Mouse (Mus musculus): ENCODE measurements around the gene Tut1.

Tut1 gene

DNA sequence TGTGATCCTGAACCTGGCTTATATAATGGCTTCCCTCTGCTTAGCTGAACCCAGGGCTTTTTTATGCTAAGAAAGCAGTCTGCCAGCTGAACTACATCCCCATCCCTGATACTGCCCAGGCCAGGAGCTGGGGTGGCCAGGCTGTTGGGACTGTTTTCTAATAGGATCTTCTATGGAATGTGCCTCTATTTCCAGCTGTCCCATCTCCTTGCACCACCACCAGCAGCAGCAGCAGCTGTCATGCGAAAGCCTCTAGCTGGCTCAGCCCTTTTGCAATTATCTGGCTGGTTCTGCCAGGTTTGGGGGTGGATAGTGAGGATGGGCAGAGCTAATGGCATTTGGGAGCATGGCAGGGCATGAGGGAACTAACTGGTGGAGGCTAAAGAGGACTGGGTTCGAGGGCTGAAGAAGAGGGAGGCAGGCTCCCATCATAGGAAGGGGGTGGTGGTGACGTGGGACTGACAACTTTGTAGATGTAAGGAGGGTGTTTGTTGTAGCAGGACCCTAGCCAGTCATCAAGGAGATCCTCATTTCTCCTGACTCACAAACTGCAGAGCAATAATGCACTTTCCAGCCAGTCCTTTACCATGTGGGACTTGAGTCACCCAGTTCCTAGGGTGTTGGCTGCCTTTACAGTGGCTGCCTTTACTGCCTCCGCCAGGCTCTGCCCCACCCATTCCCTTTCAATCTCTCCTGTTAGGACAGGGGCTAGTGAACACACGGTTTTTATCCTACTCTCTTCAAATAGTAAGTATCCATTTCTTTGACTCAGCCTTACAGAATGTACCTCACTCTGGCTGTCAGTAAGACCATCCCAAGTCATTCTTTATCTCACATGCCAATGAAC, 28.9 kb downstream of the Tut1 start:
- DNase-seq (ENCODE audit: low read depth), result no peak

DNA sequence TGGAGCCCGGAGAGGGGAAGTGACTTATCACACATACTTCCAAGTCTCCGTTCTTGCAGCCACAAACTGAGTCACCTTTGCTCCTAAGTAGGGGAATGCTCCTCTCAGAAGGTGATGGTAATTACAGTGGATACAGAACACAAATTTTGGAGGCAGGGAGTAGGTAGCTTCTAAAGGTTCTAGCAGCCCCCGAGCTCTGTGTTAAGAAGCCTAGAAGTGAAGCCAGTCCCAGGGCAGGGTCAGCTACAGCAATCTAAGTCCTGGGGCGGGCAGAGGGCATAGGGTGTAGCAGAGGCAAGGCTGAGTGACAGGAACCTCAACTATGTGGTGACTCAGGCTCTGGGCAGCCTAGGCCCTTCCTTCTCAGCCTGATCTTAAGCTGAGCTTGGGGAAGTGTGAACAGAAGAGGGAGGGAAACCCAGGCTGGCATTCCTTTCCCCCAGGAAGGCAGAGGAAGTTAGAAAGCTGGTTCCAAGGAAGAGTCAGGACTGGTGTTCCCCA, 29.6 kb downstream of the Tut1 start:
- DNase-seq (ENCODE audit: low read depth), result peak; percentile 86

DNA sequence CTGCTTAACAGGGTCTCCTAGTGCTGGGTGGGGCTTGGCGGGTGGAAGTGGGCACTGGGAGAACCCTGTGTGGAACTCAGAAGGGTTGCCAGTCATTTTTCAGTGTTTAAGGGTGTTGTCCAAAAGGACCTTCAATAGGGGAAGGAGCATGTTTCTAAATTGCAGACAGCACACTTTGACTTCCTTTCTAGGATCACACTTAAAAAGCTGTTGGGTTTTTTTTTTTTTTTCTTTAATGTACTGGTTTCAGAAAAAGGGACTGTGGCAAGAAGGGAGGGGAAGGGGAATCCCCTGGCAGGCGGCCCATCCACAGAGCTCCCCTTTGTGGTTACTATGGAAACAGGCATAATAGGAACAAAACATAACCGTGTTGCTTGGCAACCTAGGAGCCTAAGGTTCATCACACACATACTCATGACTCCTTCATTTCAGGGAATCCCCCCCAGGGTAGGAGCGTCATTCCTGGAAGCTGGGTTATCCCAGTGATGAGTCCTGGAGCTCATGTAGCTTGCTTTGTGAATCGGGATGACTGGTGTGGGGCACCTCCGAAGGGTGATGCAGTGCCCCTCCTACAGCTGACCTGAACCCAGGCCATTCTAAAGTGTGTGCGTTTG, 30.7 kb downstream of the Tut1 start:
- DNase-seq (ENCODE audit: low read depth), result no peak

DNA sequence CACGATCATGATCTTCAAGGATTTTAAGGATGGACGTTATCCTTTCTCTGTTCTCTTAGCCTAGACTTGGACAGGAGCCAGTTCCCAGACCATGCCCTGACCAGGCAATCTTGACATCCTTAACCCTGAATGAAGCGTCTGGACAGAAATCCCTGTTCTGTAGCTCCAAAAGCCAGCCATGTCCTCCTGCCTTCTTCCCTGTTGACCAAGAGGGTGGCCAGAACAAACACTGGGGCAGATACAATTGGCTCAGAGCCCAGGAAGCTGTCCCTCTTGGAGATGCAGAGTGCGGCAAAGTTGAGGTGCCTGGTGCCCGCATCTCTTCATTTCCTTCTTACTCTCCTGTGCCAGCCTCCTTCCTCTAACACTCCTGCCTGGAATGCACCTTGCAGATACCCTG, 32.2 kb downstream of the Tut1 start:
- DNase-seq (ENCODE audit: low read depth), result no peak

DNA sequence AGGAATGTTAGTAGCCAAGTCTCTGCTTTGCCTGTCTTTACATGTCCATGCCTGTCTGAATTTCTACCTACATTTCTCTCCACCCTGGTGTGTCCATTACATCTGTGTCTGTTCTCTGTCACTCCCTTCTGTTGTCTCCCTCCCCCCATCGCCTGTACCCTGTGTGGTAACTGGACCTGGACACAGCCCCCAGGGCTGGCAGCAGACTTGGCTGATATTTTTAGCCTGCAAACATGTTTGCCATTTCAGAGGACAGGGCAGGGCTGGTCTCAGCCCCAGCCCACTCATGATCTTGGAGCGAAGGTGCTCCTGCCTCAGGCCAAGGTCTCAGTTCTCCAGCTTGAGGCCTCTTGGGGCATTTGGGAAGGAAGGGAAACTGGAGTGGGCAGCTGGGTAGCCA, 34.2 kb downstream of the Tut1 start:
- no peak for DNase-seq (ENCODE audit: low read depth)

DNA sequence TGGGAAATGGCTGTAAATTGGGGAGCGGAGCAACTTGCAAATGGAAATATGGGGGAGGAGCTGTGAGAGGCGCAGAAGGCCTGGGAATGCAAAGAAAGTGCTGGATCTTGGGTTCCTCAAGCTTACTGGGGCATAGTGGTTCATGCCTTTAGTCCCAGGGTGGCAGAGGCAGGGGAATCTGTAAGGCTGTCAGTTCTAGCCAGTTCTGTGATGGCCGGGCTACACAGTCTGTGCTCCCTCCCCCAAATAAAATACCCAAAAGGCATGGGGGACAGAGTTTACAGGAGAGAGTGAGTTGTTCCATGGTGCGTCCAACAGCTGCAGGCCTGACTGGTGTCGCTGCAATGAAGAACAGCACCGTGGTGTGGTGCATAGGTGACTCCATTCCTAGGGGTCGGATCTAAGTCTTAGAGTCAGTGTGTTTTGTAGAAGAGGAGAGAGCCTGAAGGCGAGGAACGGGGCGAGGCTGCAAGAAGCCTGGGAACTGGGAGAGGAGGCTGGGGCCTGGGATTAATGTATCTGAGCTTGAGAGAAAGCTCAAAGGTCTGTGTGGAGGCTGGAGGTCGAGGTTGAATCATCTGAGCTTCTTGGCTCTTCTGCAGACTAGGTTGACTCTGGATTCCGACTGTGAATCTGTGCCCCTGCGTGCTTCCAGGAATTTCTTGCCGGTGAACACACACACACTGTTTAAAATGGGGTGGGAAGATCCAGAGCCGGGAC, 34.9 kb downstream of the Tut1 start:
- no peak for DNase-seq (ENCODE audit: low read depth)

DNA sequence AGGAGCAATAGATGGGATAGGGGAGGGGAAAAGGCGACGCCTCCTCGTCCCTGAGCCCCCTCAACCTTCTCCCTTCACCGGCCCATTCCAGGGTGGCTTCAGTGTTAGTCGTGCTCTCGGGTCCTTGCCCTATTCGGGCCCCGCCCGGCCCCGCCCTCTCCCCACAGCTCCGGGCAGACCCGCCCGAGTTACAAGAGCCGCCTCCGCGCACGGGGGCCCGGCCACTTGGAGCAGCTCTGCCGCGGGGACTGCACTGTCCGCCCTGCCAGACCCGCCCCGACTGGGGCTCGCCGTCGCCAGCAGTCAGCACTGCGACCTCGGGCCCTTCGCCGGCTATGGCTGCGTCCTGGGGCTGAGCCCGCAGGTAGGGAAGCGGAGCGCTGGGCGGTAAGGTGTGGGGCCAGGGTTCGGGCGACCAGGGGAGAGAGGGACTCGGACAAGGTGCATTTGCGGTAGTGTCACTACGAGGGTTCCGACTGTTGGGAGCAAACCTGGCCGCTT, 35.5 kb downstream of the Tut1 start, which contains the start of gene Ahnak:
Ahnak (plus strand) TSS at position 219 of the 501 bp plus-strand sequence.
- DNase-seq (ENCODE audit: low read depth), result no peak

DNA sequence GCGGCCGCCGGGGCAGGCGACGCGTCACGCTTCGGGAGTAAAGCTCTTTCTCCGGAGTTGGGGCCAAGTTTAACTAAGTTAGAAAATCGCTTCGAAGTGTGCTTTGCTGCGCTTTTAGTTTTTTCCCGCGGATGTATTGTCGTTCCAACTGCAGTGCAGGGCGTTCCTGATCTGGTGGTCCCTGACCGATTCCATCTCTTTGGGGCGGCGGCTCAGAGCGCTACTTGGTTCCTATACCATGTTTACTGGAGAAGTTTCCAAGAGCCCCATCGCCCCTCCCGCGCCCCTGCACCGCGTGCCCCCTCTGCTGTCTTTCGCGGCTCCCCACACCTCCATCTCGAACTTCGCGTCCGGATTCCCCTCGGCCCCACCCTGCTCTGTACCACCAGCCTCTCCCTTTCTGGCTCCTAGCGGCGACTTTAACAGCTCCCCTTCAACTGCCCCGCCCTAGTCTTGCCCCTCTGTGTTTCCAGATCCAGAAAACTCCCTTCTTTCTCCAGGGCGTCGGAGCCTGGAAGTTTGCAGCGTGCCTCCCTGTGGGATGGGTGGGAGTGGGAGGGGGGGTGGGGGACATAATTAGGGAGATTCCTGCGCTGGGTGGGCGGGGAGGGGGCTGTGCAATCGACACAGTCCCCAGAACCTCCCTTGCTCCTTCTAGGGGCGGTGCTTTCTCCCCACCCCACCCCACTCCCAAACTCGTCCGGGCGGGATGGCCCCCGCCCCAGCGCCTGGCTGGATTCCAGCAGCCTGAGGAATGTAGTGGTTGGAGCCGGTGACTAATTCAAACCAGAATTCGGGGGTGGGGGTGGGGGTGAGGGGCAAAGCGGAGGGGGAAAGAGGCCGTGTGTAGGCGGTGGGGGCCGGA, 36.2 kb downstream of the Tut1 start:
- no peak for DNase-seq (ENCODE audit: low read depth)

DNA sequence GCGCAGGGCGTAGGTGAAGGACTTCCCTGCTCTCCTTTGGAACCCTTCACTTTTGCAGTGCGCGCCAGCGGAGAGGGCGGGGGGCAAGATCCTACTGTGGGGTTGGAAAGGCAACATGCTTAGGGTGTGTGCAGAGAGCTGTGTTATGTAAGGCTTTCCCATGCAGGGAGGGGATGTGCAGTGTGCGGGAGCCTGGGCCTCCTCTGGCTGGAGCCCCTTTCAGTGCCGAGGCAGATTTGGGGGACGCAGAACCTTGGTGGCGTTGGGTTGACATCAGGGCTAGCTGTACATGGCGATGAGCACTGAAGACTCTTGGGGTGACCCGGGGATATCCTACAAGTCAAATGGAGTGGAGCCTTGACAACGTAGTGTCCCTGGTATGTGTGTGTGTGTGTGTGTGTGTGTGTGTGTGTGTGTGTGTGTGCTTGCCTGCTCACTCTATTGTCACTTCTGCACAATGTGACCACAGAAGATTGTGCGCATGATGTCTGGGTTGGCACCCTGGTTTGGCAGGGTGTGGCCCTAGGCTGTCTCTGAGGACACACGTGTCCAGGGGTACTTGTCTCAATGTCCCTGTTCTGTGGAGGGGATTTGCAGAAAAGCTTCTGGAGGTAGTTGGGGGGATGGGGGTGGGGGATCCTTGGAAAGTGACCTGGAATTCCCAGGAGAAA, 36.9 kb downstream of the Tut1 start:
- no peak for DNase-seq (ENCODE audit: low read depth)

DNA sequence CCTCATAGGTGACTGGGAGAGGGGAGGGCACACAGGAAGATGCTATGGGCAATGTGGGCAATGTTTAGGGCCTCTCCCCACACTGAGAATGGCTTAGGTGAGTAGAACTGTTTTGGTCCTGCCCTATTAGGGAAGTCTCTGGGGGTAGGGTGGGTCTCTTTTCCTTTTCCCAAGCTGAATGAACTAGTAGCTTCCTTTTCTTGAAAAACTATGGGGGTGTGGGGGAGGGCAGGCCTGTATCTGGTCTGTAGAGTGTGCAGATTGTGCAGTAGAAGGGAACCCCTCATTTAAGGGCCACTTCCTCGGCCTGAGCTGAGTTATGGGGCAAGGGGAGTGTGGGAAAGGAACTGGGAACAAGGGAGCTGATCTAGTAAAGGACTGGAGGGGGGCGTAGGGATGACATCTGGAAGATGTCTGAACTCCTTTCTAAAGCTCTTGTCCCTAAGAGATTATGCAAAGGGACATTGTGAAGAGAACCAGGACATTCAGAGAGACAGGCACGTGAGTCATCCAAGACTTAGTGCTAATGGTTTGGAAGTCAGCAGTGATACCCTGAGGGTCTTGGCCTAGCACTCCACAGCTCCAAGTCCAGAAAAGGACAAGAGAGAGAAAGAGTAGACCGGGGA, 37.7 kb downstream of the Tut1 start:
- DNase-seq (ENCODE audit: low read depth), result no peak

DNA sequence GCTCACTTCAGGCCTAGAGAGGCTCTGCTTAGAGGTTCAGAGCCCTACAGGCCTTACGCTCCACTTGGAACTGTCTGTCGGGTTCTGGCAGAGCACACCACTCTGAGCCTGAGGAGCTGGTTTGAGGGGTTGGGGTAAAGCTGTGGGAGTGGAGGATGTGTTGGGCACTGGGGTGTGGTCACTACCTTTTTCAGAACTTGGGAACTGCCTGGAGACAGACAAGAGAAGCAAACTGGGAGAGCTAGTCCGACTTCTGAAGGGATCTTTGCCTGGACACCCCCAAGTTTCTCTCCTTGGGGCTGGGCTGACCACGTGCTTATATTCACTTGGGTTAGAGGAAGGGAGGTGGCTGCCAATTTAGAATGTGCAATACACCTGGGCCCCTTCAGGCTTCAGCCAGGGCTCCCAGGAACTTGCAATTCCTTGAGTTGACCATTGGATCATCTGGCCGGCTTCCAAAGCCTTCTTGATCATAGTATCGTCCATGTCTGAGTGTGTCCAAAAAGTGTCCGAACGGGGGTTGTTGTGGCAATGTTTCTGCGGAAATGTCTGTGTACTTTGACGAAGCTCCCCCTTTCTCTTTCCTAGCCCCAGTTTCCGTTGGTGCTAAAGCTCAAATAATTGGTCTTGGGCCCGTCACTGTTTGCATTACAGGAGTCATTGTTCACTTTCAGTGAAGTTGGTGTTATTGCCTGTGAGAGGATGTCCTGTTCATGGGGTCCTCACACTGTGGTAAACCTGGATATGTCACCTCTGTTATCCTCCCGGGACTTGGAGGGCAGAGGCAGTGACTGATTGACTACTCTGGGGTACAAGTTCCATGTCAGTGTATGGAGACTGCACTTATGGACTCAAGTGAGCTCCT, 38.5 kb downstream of the Tut1 start:
- DNase-seq (ENCODE audit: low read depth), result no peak

DNA sequence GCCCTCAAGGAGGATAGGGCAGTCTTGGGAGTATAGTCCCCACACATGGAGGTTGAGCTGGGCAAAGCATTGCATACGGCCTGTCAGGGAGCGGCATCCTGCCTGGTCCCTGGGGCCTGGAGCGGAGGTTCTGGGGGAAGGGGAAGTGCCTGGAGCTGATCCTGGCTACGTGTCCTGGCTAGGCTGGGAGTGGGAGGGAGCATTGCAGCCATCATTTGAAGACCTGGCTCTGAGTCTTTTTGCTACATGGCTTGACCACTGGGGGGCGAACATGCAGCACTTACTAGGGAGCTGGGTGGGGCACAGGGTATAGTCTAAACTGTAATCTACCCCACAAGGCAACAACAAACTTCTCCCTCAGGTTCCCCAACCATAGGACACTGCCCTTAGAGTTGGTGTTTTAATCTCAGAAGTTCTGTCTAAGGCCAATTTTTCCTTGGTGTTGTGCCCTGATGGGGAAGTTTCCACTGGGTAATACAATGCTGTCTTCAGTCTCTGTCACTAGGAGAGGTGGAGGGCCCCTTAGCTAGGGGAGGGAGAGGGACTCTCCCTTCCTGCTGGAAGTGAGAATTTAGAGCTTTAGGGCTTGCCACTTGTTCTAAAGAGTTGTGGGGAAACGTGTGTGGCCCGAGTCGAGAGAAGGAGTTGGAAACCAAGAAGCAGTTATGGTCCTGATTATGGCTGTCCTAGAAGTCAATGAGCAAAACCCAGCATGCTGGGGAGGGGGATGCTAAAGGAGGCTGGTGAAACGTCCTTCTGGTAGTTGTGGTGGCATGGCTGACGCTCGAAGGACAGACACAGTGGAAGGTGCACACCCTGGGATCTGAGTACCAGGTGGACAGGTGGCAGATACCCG, 39.4 kb downstream of the Tut1 start:
- peak; percentile 86 for DNase-seq (ENCODE audit: low read depth)

DNA sequence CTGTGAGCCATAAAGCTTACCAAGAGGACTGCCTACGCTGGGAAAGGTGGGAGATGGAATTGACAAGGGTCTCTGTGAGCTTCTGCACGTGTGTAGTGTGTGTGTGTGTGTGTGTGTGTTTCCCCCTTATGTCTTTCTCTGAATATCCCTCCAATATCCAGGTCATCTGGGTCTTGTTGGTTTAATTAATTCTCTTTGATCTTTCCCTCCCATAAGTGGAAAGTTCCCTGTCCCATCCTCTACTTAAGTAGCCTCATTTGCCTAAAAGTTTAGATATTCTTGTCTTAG, 39.9 kb downstream of the Tut1 start:
- no peak for DNase-seq (ENCODE audit: low read depth)

DNA sequence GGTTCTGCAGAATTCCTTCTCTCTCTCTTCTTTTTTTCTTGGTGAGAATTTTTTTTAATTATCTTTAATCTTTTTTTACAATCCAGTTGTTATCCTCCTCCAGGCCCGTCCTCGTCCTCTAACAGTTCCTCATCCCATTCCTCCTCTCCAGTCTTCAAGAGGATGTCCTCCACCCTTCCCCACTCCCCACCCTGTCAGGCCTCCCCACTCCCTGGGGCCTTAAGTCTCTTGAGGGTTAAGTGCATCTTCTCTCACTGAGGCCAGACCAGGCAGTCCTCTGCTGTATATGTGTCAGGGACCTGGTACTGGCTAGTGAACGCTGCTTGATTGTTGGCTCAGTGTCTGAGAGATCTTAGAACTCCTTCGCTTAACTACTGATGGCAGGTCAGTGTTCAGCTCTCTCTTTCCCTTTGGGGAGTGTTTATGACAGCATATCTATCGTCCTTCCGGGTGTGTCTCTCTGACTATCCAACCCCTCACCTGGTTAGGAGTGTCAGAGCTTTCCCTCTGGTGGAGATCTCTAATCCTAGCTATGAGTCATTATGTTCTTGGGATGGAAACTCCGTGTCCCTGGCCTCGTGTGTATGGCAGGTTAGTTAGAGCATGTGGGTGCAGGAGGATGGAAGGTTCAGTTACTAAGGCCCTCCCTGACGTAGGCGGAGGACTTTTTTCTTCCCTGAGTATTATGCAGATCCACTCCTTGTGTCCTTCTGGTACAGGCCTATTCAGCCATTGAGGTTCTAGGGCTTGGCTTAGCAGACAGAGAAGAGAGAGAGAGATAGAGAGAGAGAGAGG, 41.4 kb downstream of the Tut1 start:
- no peak for DNase-seq (ENCODE audit: low read depth)

DNA sequence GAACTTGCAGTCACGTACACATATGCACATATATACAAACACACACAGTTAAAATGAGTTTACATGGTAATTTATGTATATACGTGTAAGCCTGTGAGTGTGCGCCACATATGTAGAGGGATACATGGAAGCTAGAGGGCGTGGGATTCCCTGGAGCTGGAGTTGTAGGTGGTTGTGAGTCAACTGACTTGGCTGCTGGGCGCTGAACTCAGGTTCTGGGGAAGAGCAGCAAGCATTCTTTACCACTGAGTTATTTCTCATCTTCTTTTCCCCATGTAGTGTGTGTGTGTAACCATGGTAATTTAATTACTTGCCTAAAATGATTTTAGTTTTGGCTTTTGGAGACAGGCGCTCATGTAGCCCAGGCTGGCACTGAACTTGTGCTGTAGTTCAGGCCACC, 43.0 kb downstream of the Tut1 start:
- DNase-seq (ENCODE audit: low read depth), result no peak

DNA sequence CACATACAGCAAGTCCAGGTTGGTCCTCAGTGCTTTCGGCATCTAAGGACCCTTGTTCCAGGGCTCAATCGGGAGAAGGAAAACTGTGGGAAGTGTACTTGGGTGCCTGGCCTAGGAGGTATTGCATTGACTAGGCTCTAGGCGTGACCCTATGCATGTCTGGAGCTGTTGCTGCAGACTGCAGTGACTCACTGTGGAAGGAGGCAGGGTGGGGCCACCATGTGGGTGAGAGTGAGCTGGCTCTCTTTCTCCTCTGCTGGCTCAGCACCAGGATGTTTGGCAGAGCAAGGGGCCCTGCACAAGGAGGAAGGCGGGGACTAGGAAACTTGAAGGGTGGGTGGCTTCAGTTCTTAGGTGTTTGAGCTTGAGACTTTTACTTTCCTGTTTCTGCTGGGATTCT, 43.9 kb downstream of the Tut1 start:
- peak; percentile 99 for DNase-seq (ENCODE audit: low read depth)

DNA sequence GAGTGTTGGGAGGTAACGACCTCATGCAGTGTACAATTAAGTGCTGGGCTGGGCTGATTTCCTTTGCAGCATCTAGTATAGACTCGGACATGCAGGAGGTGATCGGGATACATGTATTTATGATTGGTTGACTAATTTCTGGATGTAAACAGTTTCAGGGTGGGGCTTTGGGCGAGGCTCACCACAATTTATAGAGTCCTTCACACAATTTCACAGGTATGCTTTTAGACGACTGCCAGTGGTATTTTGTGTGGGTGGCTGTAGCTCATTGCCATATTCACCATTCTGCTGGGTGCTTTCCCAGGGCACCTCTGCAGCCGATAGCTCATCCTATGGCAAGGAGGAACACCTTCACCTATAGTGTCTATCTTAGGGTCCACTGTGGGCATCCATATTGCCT, 44.9 kb downstream of the Tut1 start:
- no peak for DNase-seq (ENCODE audit: low read depth)

DNA sequence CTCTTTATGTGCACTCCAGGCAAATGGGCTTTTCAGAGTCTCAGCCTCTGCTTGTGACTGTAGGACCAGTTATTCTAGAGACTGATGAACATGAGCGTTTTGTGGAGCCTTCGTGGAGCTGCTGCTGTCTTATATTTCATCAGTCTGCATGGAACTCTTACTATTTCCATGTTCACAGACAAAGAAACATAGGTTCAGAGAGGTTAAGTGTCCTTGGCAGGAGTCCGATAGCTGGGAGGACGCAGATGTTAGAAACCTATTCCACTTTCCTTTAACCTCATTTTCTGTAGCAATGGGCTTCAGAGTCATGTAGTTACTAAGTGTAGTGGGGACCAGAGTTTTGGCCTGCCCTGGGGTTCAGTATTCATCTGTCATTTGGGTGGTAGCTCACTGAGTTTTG, 45.6 kb downstream of the Tut1 start:
- DNase-seq (ENCODE audit: low read depth), result no peak
